Mouse (Mus musculus): ENCODE results near the gene Snta1.
A peak's percentile ranks its signal among the peaks of the same experiment; 100 is the strongest.

The Snta1 gene

DNA sequence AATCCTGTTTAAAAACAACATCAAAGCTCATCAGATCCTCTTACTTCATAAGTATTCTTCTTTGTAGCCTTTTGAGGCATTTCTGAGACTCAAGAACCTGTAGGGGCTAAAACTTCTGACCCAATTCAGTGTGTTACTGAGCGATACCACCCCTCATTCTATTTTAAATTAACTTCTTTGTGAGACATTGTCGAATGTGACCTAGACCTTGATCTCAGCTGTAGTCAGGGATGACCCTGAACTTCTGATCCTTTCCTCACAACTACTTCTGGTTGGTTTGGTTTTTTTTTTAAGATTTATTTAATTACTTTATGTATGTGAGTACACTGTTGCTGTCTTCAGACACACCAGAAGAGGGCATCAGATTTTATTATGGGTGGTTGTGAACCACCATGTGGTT lies 15.6 kb upstream of the Snta1 start:
- DNase-seq (ENCODE audit: extremely low read depth, insufficient read length, low spot score): no peak

DNA sequence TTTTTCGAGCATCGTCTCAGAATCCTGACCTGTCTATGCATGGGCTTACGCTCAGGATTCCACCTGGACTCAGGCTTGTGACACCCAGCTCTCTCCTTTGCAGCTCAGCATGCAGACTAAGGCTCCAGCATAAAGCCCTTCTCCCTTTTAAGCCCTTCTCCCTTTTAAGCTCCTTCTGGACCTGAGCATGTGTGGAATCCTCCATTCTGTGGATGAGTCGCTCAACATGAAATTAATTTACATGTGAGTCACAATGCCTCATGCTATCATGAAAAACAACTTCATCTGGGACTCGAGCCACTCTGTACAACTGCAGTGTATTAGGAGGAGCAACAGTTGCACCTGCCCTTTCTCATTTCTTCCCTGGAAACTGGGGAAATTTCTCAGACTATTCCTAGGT lies 14.3 kb upstream of the Snta1 start:
- no peak for DNase-seq (ENCODE audit: extremely low read depth, insufficient read length, low spot score)

DNA sequence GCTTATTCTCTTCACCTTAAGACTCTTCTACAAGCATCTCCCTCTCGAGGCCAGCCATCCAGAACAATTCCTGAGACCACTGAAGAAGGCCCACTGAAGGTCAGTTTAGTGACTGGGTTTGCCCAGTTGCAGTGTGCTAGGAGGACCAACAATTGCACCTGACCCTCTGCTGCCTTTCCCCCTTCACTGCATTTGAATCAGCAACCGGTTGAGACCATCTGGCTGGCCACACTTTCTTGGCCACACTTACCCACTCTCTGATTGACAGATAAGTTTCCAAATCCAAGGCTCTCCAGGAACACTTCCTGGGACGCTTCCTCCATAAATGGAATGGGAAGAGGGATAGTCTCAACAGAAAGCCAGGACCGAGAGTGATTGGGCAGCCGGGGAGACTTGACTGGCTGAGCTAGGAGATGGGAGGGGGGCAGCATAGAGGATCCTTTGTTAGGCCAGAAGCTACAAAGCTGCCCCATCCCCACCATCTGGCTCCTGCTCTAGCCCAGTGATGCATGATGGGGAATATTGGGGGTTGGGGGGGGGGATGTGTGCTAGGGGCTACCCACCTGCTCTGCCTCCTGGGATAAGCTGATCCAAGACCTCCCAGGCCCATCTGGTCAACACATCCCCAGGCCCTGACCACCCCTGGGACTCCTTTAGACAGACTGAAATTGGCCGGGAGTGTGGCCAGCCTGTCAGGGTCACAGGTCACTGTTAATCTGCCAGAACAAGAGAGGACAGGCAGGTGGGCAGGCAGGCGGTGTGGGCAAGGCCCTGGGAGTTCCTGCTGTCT lies 13.2 kb upstream of the Snta1 start:
- DNase-seq (ENCODE audit: extremely low read depth, insufficient read length, low spot score): no peak

DNA sequence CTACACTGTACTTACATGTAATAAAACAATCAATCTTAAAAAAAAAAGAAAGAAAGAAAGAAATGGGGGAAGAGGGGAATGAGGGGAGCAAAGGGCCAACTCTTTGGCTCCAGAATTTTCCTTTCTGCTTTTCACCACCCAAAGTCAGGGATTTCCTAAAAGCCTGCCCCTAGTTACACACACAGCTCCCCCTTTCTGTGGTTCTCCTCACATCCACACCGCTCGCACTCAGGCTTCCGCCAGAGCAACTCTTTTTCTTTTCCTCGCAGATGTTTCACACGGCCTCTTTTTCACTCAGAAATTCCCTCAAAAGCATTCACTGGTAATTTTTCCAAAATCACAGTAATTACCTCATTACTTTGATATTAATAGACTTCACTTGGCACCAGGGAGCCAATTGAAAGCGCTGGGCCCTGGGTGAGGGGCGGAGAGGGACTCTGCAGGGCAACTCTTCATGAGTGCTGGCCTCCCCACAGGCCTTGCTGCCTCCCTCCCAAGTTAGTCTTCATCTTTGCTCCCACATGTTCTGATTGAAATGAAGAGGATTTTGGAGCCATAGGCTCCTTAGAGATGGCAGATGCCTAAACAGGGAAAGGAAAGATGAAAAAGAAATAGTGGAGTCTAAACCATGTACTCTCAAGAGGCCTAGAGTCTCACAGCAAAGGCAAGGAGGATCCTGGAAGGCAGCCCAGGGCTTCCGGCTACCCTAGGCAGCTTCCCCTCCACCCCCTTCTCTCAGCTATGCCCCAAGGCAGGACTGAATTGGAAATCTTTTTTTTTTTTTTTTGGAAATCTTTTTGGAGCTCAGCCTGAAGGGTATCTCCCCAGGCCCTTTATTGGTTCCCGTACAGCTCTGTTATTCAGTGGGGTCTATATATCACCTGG lies 12.0 kb upstream of the Snta1 start:
- DNase-seq (ENCODE audit: extremely low read depth, insufficient read length, low spot score): no peak

DNA sequence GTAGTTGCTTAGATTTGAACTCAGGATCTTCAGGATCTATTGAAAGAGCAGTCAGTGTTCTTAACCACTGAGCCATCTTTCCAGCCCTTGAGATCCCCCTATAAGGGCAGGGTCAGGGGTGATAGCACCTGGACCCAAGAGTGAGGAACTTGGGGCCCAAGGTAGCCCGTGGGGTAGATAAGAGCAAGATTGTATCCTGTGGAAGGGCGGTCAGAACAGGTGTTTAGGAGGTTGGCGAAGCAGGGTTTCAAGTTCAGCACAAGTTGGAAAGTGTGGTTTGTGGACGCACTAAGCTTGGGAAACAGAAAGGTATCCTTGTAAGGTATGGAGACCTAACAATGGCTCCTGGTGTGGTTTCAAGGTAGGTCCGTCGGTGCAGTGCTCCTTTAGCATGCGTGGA lies 10.1 kb upstream of the Snta1 start:
- DNase-seq (ENCODE audit: extremely low read depth, insufficient read length, low spot score): no peak

DNA sequence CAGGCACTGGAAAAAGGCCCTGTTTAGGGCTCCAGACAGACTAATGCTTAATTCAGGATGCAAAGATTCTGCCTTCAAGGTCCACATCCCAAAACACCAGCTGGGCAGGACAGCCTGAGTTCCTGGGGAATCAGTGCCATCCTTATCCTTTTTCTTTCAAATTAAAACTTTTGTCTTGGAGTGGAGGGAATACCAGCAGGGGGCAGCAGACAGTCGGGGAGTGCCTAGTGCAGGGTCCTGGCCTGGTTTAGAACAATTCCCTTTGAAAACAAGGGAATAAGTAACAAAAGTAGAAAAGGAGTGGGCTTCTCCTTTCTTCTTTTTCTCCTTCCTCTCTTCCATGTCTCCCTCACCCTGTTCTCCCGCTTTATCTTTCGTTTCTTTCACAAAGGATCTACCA lies 9.2 kb upstream of the Snta1 start:
- peak; percentile 29 for DNase-seq (ENCODE audit: extremely low read depth, insufficient read length, low spot score)

DNA sequence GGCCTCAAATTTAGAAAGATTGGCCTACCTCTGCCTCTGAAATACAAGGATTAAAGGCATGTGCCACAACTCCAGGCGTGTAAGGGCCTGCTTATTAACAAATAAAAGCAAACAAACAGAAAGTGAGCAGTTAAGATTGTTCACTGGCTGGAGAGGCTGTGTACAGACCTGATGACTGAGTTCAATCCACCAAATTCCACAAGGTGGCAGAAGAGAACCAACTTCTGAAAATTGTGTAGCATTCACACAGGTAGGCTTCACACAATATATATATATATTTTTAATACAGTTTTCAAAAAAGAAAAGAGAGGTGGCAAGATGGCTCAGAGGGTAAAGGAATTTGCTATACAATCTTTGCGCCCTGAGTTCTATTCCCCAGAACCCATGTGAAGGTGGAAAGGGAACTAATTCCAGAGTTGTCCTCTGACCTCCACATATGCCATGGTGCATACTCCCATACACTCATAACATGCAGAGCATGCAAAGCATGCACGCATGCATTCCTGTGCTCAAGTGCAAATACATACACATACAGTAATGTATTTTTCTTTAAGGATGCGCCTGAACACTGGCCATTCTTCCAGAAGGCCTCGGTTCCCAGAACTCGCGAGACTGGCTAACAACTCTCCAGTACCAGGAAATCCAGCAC lies 4.2 kb upstream of the Snta1 start:
- no peak for DNase-seq (ENCODE audit: extremely low read depth, insufficient read length, low spot score)

DNA sequence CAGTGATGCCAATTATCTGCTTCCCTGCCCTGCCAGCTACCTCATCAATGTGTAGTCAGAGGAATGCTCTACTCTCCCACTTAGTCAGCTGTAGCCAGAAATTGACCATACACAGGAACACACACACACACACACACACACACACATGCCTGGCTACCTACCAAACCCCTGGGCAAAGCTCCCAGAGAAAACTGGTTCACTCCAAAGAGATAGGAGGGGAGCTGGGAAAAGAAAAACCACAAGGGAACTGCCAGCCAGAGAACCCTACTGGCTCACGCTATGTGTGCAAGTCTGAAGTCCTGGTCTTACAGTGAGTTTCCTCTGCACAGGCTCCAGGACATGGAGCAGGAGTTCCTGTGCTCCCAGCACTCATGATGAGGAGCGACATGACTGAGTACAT lies 2.5 kb upstream of the Snta1 start:
- DNase-seq (ENCODE audit: extremely low read depth, insufficient read length, low spot score): peak; percentile 85

DNA sequence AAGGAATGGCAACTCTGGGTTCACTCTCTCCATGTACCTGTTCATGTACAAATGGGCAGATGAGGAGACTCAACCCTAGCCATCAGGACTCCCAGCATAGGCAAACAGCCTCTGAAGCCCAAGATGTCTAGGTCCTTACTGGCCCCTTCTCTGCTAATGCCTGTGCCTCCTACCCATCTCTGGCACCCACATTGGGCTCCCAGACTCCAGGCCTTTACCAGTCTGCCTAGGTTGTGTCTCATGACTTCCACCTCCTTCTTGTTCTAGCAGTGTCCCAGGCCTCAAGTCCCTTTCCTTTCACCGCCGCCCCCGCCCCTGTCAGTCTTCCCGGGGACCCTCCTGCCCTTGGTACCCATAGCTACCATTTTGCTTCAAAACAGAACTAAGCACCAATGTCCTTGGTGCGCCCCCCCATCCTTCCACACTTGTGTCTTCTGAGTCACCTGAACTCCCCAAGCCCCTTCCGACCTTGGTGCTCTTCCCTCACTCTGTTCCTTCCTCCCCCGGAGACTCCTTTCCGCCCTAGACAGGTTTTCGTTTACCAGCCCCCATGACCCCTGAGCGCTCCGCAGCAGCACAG lies 746 bp downstream of the Snta1 start:
- DNase-seq (ENCODE audit: extremely low read depth, insufficient read length, low spot score): no peak

DNA sequence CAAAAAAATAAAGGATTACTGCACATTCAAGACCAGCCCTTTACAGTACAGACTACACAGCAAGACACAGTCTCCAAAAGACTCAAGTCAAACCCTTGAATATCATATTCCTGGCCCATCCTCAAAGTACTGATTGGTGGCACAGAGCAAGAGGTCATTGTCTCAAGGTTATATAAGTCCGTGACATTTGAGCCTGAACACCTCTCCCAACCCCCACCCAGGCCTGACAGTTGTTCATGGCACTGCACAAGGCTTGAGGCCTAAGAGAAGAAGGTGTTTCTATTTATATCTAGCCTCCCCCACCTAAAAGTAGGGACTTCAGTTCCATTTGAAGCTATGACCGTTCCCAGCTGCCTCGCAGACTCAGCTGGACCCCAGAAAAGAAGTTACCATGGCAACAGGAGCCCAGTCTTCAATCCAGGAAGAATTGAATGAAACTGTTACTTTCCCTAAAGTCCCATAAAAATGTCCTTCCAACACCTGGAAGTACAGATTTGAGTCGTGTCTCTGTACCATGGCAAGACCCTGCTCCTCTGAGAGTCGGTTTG lies 2.4 kb downstream of the Snta1 start:
- DNase-seq (ENCODE audit: extremely low read depth, insufficient read length, low spot score): no peak

DNA sequence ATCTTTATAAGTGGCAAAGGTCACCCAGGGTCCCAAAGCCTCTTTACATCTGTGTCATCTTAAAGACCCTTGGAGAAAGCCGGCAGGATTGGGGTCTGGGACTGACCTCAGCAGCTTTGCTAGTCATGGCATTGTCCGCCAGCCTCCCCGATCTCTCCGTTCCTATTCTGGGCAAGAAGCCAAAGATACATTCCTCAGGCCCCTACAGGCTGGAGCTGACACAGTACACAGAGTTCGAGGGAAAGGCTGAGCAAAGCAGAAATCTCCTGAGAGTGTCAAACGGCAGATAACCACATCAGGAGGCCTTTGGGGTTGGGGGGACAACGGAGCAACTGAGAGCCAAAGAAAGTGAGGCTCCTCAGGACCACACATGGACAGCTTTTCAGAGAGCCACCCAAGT lies 5.1 kb downstream of the Snta1 start:
- DNase-seq (ENCODE audit: extremely low read depth, insufficient read length, low spot score): peak; percentile 56

DNA sequence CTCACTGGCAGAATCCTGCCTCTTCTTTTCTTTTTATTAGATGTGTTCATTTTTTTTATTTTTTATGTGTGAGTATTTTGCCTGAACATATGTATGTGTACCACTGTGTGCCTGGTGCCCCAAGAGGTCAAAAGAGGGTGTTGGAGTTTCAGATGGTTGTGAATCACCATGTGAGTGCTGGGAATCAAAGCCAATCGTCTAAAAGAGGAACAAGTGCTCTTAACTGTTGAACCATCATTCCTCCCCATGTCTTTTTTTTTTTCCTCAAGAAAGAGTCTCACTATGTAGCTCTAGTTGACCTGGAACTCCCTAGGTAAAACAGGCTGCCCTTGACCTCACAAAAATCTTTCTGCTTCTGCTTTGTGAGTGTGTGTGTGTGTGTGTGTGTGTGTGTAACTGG lies 5.9 kb downstream of the Snta1 start:
- no peak for DNase-seq (ENCODE audit: extremely low read depth, insufficient read length, low spot score)

DNA sequence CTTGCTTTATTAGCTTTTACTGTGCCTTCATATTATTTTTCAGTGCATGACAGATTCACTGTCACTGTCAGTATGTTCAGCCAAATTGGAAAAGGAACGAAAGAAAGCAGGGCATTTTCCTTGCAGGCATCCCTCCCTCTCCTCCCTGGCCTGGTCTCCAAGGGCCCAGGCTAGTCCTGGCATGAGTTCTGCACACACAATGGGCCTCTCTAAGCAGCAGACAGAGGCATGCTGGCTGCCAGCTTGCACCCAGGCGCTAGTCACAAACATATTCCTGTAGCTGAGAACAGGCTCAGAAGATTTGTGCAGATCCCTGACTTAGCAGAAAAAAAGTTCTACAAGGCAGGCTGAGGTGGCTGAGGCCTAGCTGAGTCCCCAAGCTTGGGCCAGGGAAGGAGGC lies 8.6 kb downstream of the Snta1 start:
- no peak for DNase-seq (ENCODE audit: extremely low read depth, insufficient read length, low spot score)

DNA sequence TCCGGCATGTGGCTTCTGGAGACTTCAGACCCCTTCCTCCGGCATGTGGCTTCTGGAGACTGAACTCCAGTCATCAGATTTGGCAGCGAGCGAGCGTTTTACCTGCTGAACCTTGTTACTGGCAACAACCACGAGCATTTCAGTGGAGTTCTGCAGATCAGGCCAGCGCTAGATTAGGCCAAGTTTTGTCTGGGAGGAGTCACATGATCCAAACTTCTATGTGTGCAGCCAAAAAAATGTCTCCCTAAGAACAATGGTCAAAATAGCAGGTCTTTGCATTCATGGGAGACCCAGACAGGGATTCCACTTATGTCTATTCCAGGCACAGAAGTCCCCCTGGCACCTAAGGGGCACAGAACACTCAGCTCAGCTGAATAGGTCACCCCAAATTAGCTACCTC lies 9.6 kb downstream of the Snta1 start:
- DNase-seq (ENCODE audit: extremely low read depth, insufficient read length, low spot score): no peak

DNA sequence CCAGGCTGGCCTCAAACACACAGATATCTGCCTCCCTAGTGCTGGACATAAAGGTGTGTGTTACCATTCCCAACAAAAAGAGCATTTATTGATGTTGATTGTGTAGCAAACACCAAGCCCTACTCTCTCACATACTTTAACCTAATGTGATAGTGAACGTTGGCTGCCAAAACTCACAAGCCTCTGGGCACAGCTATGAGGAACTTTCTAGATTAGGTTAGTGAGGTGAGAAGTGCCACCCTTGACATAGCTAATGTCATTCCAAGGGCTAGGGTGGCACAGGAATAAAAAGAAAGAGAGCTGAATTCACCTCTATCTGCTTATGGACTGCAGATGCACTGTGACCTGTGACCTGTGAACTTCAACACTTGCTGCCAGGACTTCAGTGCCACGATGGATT lies 11.4 kb downstream of the Snta1 start:
- no peak for DNase-seq (ENCODE audit: extremely low read depth, insufficient read length, low spot score)

DNA sequence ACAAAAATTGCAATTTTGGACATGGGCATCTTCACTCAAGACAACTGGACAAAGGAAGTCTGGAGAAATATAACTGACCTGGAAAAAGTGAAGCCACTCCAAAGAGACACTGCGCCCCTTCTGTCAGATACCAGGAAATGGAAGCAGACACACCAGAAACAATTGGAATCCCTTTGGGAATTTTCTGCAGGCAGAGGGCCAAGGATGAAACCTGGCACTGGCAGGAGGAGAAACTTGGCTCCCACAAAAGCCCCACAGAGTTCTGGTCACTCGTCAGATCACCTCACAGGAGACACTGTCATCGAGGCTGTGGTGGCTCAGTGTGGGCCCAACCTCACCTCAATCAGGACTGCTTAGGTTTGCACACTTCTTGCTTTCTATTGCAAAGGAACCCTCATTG lies 13.3 kb downstream of the Snta1 start:
- no peak for DNase-seq (ENCODE audit: extremely low read depth, insufficient read length, low spot score)

DNA sequence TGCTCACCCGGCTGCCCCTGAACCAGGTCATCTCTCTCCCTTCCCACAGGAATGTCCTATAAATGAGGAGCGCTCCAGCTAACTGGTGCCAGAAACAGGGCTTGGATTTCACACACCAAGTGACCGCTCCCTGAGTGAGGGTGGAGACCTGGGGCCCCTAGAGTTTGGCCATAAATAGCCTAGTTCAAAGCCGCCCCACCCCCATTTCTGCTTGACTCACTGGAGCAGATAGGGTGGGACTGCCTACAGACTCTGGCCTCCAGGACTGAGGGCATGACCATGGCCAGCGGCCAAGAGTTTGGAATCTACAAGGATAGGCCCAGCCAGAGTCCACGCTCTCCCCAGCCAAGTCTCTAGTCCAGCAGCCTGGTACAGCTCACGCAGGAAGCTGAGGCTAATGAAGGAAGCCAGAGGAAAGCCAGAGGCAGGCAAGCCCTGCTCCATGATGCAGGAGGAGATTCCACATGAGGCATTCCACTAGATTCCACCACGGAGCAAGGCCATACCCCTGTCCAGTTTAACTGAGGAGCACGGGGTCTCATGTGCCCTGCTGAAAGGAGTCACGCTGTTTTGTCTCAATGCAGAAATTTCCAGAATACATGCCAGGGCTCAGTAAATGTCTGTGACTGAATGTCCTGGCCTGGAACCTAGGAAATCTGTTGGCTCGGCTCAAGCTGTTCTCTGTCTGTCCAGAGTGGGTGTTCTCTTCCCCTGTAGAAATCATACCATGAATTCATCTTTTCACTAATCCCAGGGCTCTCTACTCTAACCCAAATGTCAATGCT lies 17.5 kb downstream of the Snta1 start:
- DNase-seq (ENCODE audit: extremely low read depth, insufficient read length, low spot score): peak; percentile 92

DNA sequence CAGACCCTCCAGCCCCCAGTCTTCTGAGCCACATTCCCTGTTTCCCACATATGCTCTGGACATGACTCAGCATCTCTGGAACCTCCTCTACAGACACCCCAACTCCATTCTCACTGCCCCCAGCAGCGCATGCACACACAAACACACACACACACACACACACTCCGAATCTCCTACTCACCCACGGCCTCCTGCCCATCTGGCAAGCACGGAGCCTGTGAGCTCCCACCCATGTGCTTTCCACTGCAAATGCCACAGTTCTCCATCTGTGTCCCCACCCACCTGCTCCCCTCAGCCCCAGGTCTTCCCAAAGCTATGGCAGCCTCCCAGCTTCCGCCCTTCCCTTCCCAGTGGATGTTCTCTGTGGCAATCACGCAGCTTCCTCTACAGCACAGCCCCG lies 28.8 kb downstream of the Snta1 start:
- peak; percentile 29 for DNase-seq (ENCODE audit: extremely low read depth, insufficient read length, low spot score)

DNA sequence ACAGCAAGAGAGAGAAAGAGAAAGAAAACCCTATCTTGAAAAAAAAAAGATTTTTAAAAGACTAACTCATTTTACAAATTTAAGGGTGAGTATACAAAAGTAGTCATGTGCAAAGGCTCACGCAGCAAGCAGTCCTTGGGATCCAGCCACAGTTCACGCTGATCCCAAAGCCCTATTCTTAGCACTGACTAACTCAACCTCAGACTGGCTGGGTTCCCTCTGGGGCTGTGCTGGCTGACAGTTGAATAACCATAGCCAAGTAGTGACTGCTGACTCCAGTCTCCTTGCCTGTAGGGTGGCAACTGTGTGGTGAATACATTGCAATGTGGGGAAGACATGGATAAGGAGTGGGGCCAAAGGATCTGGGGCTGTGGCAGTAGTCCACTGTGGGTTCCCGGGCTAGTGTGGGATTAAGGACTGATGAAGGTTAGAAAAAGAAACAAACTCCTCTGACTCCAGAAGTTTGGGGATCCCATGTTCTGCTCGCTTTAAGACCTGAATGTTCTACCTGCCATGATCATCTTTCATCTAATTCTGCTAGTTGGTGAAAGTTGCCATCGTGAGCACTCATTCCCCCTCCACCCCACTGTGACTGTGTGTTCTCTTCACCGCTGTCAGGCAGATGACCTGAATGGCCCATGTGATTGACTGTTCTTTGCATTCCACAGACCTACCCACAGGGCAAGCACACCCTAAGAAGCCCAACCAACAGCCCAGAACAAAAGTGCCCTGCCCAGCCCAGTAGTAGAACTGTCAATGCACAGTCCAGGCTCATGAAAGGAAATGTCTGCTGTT lies 32.9 kb downstream of the Snta1 start:
- peak; percentile 51 for DNase-seq (ENCODE audit: extremely low read depth, insufficient read length, low spot score)

Measured in 3134 (cell line).